Mouse (Mus musculus): Measurements from ENCODE around the gene Dact2.

The Dact2 gene

DNA sequence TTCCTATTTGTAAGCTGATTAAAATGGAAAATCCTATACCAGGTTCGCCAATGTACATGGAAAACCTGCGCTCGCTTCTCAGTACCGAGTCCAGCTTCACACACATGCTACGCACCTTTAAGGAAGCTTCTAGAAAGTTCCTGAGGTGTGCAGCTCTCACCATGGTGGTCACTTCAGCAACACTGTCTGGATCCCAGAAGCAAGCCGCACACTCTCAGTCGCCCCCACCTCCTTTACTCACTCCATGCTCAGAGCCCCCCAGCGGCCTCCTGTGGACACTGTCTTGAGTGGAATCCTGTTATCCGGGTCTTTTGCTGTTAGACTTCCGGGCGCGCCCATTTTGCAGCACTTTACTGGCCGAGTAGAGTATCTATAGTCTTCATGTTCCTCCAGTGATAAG, at the start of gene Dact2:
TSS of gene Dact2 (minus strand) at position 244 of the 400 bp plus-strand sequence.
- DNase-seq (ENCODE audit: inconsistent age in 2 of 2, low spot score in 1 of 2), result no peak

DNA sequence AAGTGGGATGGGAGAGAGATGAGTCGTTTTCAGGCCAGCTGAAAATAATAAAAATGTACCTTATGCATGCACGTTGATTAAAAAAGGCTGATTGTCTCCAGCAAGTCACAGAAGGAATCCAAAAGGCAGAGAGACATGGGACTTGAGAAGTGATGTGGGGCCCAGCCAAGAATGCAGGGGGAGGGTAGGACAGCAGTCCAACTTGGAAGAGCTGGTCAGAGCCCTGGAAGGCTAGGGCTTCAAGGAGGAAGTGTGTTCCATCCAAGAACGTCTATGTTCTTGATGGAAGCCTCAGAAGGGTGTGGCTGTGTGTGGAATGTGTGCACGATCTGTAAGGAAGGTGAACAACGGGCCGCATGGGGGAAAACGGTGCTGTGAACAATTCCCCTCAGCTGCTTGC, 48.4 kb upstream of the Dact2 start:
- DNase-seq (ENCODE audit: inconsistent age in 2 of 2, low spot score in 1 of 2), result no peak

DNA sequence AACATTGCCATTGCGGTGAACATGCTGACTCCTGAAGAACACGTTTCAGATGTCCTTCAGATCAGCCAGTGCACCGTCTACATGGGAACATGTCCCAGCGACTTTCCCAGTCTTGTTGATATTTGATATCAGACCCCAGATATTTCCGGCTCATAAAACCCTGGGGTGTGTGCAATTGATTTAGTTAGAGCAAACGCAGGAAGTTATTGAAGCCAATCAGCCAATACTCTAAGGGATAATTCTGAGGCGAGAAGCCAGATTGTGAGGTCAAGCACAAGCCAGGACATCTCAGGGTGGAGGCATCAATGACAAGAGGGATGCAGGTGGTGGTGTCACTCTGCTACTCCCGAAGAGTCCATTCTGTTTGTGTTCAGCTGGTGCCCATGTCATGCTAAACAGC, 46.3 kb upstream of the Dact2 start:
- DNase-seq (ENCODE audit: inconsistent age in 2 of 2, low spot score in 1 of 2), result no peak

DNA sequence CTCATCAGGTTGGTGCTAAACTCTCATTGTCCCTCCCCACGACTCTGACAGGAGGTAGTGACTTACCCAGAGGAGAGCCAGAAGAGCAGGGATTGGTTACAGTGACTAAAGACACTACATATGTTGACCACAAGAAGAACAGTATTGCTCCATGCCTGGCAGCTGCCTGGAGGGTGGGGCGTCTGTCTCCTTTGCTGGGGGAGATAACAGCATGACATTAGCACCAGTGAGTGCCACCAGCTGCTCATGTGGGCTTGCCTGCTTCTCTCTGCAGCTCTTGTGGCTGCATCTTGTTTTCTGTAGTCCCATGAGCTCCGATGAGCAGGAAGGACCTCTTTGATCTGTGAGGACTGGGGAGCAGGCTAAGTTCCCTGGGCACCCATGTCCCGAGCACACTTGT, 45.5 kb upstream of the Dact2 start:
- DNase-seq (ENCODE audit: inconsistent age in 2 of 2, low spot score in 1 of 2), result no peak

DNA sequence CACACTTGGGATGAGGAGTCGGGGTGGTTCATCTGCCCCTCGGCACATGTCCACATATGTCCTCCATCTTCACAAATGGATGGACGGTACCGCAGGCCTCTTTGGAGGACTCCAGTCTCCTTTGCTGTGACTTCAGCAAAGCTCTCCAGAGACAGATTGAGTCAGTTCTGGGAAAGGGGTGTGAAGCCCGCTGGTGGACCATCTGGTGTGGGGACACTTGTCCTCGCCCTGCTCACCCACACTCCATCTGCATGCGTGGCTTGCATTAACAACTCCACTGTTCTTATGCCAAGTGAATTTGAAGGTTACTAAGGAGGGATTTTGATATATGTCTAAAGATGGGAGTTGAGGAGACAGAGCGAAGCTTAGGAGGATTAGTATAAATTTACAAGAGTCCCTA, 43.8 kb upstream of the Dact2 start:
- no peak for DNase-seq (ENCODE audit: inconsistent age in 2 of 2, low spot score in 1 of 2)

DNA sequence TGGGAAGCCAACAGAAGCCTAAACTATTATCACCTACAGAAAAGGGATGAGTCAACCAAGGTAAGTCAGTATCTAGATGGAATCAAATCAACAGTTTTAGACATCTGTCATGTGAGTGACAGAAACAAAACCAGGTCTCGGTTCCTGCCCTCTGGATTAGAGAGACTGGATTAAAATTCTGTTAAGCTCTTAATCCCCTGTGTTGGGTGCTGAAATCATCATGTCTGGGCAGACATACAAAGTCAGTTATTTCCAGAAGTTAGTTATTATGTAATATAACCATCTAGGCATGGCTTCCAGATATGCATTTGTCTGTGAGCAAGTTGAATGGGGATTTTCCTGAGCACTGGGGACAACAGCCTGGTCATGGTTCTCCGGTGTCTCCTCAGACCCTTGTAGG, 42.2 kb upstream of the Dact2 start:
- no peak for DNase-seq (ENCODE audit: inconsistent age in 2 of 2, low spot score in 1 of 2)

DNA sequence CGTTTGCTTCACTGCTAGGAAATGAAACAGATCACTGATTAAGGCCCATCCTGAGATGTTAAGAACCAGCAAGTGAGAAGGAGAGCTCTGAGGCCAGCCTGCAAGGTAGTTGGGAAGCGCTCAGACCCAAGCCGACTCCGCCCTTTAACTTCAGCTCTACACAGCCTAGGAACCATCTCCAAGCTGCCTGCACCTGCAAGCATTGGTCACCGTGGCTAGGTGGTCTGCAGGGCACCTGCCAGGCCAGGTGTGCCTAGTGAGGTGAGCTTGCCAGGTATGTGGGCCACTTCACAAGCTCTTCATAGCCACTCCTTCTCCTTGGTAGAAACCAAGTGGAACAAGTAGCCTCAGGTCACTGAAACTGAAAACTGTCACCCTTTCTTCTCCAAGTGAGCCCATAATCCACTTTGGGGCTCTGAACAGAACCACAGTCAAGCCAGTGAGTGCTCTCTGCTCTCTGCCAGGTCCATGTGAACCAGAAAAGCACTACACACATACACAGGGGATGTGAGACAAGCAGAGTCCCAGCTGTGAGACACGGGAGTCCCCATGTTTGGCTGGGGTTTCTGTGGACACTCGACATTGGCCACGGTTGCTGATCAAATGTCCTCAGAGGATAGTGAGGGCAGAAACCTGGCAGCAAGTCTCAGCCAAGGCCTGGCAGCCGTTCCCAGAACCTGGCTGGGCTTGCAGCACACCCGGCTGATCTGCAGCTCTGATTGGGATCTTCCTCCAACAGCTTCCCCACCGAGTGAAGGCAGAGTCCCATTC, 40.3 kb upstream of the Dact2 start:
- DNase-seq (ENCODE audit: inconsistent age in 2 of 2, low spot score in 1 of 2), result peak; percentile 10 to 49

DNA sequence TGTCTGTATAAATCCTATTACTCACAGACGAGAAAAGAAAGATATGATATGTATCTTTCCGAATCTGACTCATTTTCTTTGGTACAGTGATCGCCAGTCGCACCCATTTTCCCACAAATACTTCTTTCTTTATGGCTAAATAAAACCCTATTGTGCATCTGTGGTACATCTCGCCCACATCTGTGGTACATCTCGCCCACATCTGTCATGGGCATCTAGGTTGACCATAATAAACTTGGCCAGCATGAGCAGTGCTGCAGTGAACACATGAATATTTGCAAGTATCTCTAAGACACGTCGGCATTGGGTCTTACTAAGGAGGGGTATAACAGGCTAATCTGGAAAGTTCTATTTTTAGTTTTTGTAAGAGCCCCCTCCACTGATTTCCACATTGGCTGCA, 38.5 kb upstream of the Dact2 start:
- DNase-seq (ENCODE audit: inconsistent age in 2 of 2, low spot score in 1 of 2), result no peak

DNA sequence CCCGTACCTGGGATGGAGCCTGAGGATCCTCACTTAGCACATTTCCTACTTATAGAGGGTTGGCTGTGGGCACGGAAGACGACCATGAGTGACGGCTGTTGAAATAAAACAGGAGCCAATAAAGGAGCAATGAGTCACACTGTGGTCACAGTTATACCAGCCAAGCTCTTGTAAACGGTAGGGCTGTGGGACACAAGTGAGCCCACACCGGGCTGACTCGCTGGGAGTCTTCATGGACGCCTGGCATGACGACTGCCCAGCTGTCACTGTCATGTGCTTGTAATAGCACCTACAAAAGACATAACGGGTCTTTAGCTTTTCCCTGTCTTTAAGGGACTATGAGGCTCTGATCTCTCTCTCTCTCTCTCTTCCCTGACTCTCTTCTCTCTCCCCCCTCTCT, 35.9 kb upstream of the Dact2 start:
- DNase-seq (ENCODE audit: inconsistent age in 2 of 2, low spot score in 1 of 2), result no peak

DNA sequence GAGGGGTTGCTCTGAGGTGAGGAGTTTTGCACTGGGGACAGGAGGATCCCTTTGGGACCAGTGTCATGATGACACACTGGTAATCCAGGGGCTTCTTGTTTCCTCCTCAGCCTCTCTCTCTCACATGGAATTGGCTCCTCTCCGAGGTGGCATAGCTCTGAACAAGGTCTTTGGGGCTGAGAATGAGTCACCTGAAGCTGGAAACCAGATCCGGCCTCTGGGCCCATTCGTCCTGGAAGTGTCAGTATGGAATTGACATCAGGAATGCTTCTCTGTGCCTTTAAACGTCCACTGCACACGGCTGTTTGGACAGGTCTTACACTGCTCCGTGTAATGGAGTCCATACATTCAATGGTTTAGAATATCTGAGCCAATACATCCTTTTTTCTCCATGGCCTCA, 33.0 kb upstream of the Dact2 start:
- DNase-seq (ENCODE audit: inconsistent age in 2 of 2, low spot score in 1 of 2), result no peak

DNA sequence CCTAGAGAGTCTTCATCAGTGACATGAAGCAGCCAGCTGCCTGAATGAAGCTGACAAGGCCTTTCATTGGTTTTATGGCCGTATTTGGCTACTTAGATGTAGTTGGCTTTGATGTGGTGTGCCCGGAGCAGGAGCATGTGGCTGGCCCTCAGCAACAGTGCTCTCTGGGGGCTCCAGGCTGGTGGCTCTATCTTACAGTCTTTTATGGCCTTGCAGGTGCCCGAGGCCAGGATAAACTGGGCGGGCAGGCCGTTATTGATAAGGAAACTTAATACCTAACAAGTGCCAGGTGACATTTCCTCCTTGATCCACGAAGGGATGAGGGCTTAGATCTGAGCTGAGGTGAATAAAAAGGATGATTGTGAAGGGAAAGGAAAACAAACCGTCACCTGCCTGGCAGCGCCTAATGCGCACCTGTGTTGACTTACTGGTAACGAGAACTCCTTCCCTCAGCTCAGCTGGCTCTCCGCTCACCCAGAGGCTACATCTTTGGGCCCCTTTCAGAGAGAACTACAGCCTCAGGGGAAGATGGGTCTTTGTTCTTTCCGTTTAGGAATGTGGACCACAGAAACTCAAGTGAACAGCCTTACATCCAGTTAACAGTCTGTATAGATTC, 30.8 kb upstream of the Dact2 start:
- no peak for DNase-seq (ENCODE audit: inconsistent age in 2 of 2, low spot score in 1 of 2)

DNA sequence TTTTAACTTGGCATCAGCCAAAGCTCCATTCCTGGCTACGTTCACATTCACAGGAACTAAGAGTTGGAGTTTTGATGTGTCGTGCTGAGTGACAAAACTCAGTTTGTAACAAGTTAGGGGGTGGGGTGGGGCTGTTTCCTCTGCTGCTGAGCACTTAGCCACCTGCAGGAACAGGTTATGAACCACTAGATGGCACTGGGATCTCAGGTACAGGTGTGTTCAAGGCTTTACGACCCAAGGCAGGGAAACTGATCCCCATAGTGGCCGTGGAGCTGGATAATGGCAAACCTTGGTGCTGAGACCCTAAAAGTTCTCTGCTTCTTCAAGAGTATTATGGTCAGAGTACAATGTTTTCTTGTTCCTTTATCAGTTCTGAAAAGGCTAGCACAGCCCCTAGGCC, 29.6 kb upstream of the Dact2 start:
- DNase-seq (ENCODE audit: inconsistent age in 2 of 2, low spot score in 1 of 2), result no peak

DNA sequence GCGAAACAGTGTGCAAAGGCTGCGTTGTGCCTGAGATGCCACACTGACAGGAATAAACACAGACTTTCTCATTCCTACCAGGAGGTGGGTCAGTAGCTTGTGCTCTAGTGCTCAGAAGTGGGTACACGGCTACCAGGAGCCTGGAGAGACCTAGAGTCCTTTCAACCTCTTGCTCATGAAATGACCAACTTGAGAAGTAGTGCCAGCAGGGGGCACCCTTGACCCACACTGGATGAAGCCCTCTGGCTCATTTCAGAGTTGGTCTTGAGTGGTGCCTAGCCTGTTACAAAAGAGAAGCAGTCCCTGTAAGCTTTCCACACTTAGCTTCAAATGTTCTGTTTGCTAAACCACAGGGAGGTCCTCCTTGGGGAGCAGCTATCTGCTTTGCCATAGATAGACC, 28.5 kb upstream of the Dact2 start:
- DNase-seq (ENCODE audit: inconsistent age in 2 of 2, low spot score in 1 of 2), result peak; percentile 56 to 88

DNA sequence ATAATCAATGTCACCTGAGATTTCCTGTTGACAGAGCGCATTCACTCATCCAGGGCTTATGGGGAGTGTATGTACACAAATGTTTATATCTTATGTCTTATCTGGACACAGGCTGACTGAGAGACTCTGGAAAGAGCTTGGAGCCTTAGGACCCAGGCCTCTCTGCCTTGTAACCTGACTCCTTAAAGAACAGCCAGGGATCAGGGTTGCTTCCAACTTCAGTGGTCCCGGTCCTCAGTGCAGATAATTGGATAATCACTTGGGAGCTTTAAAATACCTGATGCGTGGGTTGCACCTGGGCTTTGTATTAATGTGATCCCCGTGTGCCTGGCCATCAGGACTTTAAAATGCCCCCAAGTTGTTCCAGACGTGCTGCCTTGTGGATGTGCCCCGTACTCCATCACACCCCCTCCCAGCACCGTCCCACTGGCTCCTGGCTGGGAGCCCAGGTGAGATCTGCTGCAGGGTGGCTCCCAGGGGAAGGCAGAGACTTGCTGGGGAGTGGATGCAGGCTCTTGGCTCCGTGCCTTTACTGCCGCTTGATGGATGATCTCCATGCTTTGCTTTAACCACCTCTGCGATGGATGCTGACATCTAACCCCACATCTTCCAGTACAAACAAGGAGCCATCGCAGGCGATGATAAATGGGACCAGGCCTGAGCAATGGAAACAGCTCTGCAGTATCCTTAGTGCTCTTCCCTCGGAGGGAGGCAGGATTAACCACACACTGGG, 26.8 kb upstream of the Dact2 start:
- DNase-seq (ENCODE audit: inconsistent age in 2 of 2, low spot score in 1 of 2), result no peak

DNA sequence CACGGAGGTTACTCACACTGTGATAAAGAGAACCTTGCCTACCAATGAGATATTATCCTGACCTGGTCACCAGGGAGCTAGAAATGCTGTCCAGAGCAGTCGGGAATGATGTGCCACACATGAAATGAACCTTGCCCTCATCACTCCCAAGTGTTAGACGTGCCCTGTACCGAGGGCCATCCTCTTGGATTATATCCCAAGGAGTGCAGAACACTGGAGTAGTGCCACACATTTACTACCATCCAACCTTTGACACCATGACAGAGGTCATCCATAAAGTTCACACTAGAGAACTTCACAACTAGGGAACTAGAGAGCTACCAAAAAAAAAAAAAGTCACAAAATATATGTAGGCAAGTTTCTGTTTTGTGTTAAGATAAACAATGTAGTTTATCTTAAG, 24.3 kb upstream of the Dact2 start:
- no peak for DNase-seq (ENCODE audit: inconsistent age in 2 of 2, low spot score in 1 of 2)

DNA sequence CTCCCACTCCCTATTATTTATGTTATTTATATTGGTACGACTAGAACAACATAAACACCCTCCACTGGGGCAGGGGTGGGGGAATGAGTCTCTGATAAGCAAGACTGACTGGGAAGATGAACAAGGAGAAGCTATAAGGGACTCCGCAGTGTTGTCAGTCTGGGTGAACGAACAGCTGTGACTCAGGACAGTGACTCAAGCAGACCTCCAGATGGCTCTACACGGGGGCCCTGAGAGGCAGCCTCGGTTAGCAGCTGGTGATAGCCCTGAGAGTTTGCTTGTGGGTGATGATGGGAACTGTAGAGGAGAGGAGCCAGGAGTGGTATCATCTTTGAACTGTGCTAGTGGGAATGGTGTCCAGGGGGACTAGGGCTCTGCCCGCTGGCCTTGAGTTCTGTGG, 23.5 kb upstream of the Dact2 start:
- no peak for DNase-seq (ENCODE audit: inconsistent age in 2 of 2, low spot score in 1 of 2)

DNA sequence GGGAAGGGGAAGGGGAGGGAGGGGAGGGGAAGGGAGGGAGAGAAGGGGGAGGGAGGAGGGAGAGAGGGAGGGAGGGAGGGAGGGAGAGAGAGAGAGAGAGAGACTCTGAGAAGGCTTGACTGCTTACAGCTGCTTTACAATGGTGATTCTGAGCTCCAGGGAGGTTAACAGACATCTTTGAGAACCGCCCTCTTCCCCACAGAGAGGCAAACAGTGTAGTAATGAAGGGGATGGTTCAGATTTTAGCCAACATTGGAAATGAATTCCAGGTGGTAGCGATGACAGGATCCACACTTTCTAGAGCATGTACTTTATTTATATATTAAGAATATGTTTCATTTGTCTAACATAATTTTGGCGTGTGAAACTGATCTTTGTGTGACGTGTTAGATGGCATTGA, 22.7 kb upstream of the Dact2 start:
- no peak for DNase-seq (ENCODE audit: inconsistent age in 2 of 2, low spot score in 1 of 2)

DNA sequence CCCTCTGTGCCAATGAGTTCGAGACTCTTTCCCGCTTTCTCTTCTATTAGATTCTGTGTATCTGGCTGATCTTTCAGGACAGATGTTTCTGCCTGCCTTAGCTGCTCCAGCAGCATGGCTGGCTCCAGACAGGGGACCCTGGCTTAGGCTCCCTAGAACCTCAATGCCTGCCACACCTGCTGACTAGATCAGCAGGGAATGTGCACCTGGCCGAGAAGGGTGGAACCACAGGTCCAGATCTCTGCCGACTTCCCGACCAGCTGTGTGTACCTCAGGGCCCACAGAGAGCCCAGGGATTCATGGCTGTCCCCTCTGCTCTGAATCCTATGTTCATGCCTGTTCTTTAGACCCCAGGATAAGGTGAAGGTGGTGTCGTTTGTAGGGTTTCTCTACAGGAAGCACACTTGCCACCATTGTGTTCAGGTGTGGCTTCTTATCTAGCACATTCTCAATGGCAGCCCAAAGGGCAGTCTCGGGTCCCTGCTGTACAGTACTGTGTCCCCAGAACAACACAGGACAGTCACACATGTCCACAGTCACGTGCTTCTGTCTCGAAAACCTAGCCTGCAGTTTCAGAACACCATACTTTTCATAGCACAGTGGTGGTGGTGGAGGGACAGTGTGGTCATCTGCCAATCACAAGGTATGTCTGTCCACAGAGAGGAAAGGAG, 22.0 kb upstream of the Dact2 start:
- no peak for DNase-seq (ENCODE audit: inconsistent age in 2 of 2, low spot score in 1 of 2)

DNA sequence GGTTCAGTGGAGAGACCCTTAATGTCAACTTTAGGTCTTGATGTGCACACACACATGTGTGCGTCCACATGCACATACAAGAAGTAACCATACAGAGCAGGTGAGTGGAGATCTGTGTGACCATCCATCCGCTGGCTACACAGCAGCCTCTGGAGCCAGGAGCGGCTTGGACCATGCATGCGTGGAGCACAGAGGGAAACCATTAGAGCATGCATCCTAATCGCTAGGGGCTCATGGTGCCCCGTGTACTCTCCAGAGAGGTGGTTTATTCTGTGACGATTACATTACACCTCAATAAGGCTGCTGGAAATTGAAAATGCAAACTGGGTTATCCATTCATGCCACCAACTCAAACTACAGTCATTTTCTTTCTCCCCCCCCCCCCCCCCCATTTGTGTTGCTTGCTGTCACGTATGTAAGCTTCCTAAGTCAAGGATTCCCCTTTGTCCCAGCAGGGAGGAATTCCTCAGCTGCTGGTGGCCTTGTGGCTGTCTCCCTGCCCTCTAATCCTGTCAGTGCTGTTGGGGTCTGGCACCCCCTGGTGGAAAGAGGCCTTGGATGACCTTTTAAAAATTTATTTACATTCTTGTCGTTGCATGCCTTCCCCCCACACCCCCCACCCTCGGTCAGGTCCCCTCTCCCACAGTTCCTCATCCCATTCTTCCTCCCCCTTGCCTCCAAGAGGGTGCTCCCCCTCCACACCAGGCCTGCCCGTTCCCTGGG, 17.9 kb upstream of the Dact2 start:
- DNase-seq (ENCODE audit: inconsistent age in 2 of 2, low spot score in 1 of 2), result no peak

DNA sequence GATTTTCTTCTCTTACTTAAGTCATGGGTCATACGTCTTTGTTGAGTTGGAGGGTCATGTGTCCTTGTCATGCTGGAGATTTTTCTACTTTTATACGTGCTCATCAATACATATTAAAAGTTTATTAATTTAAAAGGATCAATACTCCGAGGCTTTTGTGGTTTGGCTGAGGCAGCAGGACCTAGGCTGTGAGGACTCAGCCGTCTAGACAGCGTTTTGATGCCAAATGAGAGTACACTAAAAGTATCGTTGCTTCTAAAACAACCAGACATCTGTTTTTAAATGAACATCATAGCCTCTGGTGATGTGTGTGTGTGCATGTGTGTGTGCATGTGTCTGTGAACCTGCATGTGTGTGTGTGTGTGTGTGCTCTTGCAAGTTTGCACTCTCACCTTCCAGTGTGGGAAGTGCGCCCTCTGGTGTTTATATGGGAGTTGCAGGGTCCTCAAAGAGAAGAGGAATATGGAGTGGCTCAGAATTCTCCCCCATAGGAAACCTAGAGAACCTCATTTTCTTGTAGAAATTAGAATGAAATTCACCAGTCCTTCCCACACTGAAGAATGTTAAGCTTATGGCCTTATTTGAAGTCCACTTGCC, 16.6 kb upstream of the Dact2 start:
- peak; percentile 35 to 85 for DNase-seq (ENCODE audit: inconsistent age in 2 of 2, low spot score in 1 of 2)
